Mouse (Mus musculus) monocyte, adult 2 months (primary cell): ENCODE results near the gene Spry2.

Experiments
- DNase-seq, 2 experiments: peaks; one replicate each; pipeline ENCODE4 v3.0.0; 2022; ENCODE audit warnings: low spot score in 2 of 2, low read depth in 1 of 2

The Spry2 gene

GRCm38 (mm10) chr14:105892941-105893622 lies 3.5 kb downstream of the Spry2 start:
- no peak for DNase-seq

GRCm38 (mm10) chr14:105890516-105891231 lies 5.9 kb downstream of the Spry2 start:
- DNase-seq: no peak

DNA sequence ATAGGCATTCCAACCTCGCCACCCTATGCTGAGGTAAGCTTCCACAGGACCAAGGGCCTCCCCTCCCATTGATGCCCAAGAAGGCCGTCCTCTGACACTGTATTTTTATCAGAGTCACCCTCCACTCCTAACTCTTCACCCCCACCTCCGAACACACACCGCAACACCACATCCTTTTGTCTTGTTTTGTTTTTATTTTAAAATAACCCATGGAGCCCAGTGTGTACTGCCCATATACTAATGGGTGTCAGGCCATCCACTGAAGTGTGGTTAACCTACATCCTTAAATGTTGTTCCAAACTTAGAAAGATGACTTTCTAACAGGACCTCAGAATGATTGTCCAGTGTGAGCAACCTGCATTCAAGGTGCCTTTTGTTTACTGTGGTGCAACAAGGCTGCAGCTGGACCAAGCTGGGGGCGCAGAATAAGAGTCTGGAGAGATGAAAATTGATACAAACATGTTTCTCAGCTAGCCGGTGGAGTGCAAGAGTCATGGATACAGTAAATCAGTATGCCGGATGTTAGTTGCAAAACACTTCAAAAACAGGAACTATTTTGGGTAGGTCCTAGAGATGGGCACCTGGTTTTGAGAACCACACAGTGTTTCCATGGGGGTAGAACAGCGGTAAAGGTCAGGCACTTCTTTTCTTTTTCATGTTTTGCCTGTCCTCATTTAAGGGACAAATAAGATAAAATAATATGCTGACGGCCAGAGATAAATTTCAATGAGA lies 9.8 kb downstream of the Spry2 start:
- no peak for DNase-seq

DNA sequence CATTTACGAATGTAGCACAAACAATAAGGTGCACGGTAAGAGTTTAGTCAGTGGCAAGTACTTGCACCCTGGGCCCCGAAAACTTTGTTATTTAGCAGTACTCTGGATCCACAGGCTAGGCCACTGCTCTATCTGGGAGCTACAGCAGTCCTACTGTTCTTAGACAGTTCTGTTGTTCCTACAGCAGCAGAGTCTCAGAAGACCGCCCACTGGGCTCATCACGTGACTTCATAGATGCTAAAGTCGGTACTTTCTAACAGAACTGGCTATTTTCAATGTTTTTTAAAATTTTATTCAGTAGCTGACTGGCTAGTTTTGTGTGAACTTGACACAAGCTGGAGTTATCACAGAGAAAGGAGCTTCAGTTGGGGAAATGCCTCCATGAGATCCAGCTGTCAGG lies 11.4 kb downstream of the Spry2 start:
- no peak for DNase-seq

GRCm38 (mm10) chr14:105883215-105883614 lies 13.4 kb downstream of the Spry2 start:
- DNase-seq: no peak

GRCm38 (mm10) chr14:105878359-105878758 lies 18.3 kb downstream of the Spry2 start:
- DNase-seq: no peak

DNA sequence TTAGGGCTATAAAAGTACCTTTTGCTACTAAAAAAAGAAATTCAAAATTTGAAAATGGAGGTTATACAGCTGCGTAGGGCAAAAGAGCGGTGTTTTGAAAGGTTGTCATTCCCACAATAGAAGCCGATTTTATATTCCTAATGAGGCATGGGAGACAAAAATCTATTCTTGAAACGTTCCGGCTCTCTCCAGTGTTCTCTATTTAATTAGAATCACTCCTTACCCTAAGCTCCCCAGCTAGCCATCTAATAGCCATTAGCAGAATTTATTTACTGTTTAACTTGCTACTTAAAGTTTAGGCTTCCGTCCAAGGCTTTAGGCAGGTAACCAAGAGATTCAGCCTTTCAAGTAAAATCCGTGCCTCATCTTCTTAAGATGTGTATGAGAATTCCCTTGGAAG lies 20.2 kb downstream of the Spry2 start:
- no peak for DNase-seq

DNA sequence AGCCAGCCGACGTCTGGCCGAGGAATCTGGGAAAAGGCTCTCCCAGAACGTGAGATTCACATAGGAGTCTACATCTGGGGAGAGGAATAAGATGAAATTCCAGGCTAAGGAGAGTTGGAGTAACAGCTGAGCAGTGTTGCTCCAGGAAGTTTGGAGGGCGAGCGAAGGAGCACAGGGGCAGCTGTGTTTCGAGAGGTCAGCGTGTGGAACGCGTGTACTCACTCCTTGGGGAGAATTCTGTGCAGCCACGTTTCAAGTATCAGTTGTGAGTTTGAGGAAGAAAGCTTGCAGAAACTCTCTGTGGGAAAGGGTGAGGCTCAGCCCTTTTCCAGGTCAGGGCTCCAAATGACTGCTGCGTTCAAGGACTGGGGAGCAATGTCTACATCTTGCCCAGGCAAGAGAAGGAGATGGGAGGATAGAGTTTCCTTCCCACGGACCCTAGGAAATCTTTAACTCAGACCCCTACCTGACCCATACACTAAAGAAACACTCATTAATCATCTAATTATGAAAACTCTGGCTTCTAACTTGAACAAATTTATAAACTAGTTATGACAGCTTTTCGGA lies 26.2 kb downstream of the Spry2 start:
- no peak for DNase-seq

GRCm38 (mm10) chr14:105865381-105865938 lies 31.2 kb downstream of the Spry2 start:
- no peak for DNase-seq

DNA sequence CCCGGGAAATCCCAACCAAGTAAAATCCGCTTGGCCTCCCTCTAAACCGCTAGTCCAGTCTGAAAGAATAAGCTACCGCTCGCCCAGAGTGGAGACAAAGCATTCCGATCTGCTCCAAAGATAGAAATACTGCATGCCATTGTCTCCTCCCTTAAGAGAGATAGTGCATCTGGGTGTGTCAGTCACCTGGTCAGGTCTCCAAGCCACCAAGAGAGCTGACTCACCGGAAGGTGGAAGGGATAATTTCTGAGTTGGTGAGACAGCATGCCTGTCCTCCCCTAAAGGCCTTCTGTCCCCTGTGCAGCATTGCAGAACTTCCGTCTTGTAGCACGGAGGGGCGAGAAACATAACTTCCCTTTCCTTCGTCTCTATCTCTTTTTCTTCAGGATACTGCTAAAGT lies 34.4 kb downstream of the Spry2 start:
- DNase-seq: no peak

DNA sequence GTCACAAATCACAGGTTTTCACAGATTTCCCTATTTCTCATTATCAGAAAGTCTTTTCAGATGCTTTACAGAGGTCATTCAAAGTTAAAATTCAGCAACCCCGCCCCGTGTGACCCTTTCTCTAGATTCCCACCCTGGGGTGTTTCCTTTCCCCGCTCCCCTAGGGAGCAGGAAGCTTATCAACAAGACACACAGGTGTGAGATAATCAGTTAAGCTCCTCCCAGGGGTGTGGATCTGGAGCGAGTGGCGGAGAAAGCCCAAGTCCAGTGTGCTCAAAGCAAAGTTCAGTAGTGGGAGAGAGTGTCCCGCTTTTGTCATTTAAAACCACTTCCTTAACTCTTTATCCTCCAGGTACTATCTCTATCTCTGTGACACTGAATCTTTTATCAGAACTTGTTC lies 35.7 kb downstream of the Spry2 start:
- DNase-seq: no peak

DNA sequence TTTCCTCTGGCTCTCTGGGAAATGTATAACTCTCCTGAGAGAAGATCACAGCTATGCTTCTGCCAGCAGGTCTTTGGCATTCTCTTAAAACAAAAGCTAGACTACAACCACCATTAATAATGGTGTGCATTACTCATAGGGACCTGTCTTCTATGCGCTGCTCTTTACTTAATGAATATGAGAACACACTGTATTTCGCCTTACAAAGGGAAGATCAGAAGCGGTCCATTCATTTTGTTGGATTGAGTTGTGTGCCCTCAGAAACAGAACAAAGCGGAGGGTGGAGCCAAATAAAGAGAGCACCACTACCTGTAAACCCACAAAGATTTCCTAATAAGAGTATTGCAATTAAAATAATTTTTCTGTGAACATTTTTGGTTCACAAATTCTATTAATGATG lies 36.3 kb downstream of the Spry2 start:
- DNase-seq: no peak

- DNase-seq: no peak
These were observed 36.7 kb downstream of the Spry2 start for GRCm38 (mm10) chr14:105859876-105860275.

- DNase-seq: no peak
These were observed 37.3 kb downstream of the Spry2 start for GRCm38 (mm10) chr14:105859368-105859767.

GRCm38 (mm10) chr14:105858935-105859334 lies 37.7 kb downstream of the Spry2 start:
- no peak for DNase-seq

GRCm38 (mm10) chr14:105851359-105852067 lies 45.1 kb downstream of the Spry2 start:
- no peak for DNase-seq
